Mouse (Mus musculus): ENCODE data around the gene Dzip1l.

GRCm38 (mm10) chr9:99622966-99623365, 6.3 kb upstream of the Dzip1l start:
- TF ChIP-seq CTCF (IDR thresholded peaks at IDR 0.05; ENCODE audit: extremely low read depth, insufficient read depth, insufficient read length, insufficient replicate concordance) (no peak), POLR2A (IDR thresholded peaks at IDR 0.05; ENCODE audit: low read depth, low read length) (no peak)
